Mouse (Mus musculus): ENCODE measurements around the gene Lpgat1.

Lpgat1 gene

DNA sequence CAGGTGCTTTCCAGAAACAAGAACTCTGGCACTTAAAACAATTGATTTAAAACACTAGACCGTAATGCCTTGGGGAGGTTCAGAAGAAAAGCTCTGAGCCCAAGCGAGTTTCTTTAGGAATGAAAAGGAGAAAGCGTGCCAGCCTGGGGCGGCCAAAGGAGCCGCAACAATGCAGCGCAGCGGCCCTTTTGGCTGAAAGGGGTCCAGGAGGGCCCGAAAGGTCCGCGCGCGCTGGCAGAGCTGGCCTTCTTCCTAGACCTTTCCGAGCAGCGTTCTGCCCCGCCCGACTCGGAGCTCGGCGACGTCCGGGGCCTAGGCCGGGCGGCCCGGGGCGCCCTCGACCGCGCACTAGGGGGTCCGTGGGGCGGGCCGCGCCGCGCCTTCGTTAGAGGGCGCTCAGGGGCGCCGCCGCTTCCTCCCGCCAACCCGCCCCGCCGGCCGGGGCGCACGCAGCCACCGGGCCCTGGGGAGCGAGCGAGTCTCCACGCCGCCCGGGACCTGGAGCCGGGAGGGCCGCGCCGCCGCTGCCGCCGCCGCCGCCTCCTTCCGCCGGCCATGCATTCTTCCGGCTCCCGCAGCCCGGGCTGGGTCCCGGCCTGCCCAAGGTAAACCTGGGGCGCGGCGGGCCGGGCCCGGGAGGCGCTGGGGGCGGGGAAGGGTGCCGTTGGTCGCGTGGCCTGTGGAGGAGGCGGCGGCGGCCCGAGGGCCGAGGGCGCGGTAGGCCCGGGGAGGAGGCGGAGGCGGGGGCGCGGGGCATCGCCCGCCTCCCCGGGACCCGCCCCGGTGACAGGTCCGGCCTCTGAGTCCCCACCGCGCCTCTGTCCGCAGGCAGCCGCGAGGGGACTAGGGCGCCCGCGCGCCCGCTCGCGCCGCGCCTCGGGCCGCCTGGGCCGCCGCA is at the start of gene Lpgat1:
TSS of gene Lpgat1 (plus strand) at position 234 of the 898 bp plus-strand sequence.
- in situ Hi-C loops (cut with MboI, MseI) = no loop called here

- in situ Hi-C loops (cut with MboI, MseI) = no loop called here
Measured at GRCm38 (mm10) chr1:191668030-191668429, 49.6 kb upstream of the Lpgat1 start.

DNA sequence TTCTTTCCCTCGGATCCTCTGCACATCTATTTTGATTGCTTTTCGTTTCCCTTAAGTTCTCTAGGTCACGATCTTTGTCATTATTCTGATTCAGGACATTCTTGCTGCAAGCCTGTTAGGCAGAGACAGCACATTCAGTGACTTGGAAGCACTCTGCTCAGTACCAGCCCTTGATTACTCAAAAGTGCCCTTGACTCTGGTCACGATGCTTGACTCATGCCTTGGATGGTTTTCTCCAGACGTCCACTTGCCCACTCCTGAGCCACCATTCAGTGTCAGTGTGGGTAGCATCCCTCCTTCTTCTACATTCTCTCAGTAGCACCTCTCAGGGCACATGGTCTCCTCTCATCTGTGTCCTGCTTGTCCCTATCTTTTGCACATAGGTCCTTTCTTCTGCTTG is 43.6 kb upstream of the Lpgat1 start:
- in situ Hi-C loops (cut with MboI, MseI) = no loop called here

DNA sequence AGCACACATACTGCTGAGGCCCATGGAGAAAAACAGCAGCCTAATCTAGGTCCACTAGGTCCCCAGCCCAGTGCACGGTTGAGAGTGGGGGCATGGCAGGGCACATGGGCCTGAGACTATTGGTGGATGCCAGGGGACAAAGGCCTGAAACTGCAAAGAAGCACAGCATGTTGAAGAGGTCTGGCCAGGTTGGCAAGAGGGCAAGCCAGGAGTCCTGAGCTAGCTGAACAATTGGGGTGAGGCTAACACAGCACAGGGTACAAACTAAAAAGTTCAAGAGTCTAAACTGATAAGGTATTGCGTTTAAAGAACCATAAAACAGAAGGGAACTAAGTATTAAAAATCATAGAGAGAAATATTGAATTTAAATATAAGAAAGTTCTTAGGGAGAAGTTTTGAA is 36.0 kb upstream of the Lpgat1 start:
- in situ Hi-C loops (cut with MboI, MseI) = loop anchor here (25.0 kb wide), 1 partner anchor 1019 kb away; no protein-coding TSS in a partner anchor

DNA sequence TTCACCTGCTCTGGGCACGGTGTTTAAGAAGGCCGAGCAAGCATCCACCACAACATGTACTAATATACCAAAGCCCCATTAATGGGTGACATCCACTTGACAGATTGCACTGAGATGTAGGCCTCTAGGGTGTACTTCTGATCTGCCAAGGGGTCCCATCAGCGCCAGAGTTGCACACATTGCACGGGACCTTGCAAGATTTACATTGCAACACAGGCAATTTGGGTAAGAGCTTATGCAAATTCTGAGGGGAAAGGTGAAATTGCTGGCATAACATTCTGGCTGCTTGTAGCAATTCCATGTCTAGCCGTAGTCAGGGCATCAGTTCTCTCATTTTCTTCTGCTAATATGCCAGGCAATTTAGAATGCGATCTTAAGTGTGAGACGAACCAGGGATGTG is 30.1 kb upstream of the Lpgat1 start:
- in situ Hi-C loops (cut with MboI, MseI) = loop anchor here (25.0 kb wide), 1 partner anchor 1025 kb away; no protein-coding TSS in a partner anchor

GRCm38 (mm10) chr1:191693231-191693630 is 24.4 kb upstream of the Lpgat1 start:
- in situ Hi-C loops (cut with MboI, MseI) = loop anchor here (25.0 kb wide), 1 partner anchor 1031 kb away; no protein-coding TSS in a partner anchor

DNA sequence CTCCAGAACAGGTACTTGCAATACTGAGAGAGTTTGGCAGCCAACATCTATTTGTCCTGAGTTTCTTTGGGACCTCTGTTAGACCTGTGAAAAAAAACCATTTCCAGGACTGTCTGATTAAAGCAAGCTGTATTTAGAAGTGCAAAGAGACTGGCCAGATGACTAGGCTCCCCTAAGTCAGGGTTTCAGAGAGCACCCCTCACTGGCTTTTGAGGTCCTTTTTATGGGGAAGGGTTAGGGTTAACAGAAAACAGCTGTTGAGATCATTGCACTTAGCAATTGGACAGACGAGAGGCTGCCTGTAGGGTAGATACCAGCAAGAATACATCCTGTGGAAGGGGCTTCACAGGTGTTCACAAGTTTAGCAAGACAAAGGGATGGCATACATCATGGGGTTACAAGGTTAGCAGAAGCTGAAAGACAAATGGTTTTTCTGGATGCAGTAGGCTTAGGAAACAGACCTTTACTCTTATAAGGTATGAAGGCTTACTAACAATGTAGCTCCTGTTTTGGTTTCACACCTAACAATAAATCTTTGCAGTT is 19.3 kb upstream of the Lpgat1 start:
- in situ Hi-C loops (cut with MboI, MseI) = loop anchor here (25.0 kb wide), 1 partner anchor 1036 kb away; no protein-coding TSS in a partner anchor

- in situ Hi-C loops (cut with MboI, MseI) = no loop called here
Measured at GRCm38 (mm10) chr1:191704535-191704934, 13.1 kb upstream of the Lpgat1 start.

- in situ Hi-C loops (cut with MboI, MseI) = no loop called here
Measured at GRCm38 (mm10) chr1:191706541-191707078, 11.0 kb upstream of the Lpgat1 start.

DNA sequence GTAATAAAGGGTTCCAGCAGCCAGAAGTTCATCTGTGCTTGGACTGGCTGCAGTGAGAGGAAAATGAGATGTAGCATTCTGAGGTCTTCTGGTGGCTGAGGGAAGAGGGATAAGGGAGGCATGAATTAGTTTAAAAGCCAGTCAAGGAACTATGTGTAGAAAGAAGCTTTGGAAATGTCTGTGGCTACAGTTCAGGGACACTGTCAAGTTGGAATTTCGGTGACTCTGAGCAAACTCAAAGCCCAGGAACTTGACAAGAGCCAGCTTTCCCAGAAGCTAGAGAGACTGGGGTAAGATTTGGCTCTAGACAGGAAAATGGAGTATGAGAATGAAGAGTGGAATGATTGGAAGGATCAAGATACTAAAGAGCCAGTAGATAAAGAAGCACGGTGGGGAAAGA is 7.8 kb upstream of the Lpgat1 start:
- in situ Hi-C loops (cut with MboI, MseI) = no loop called here

- in situ Hi-C loops (cut with MboI, MseI) = no loop called here
Measured at GRCm38 (mm10) chr1:191712224-191712838, 5.3 kb upstream of the Lpgat1 start.

- in situ Hi-C loops (cut with MboI, MseI) = no loop called here
Measured at GRCm38 (mm10) chr1:191713813-191714212, 3.8 kb upstream of the Lpgat1 start.

- in situ Hi-C loops (cut with MboI, MseI) = no loop called here
Measured at GRCm38 (mm10) chr1:191715150-191715549, 2.5 kb upstream of the Lpgat1 start.

GRCm38 (mm10) chr1:191717141-191717540 is 493 bp upstream of the Lpgat1 start:
- in situ Hi-C loops (cut with MboI, MseI) = no loop called here

DNA sequence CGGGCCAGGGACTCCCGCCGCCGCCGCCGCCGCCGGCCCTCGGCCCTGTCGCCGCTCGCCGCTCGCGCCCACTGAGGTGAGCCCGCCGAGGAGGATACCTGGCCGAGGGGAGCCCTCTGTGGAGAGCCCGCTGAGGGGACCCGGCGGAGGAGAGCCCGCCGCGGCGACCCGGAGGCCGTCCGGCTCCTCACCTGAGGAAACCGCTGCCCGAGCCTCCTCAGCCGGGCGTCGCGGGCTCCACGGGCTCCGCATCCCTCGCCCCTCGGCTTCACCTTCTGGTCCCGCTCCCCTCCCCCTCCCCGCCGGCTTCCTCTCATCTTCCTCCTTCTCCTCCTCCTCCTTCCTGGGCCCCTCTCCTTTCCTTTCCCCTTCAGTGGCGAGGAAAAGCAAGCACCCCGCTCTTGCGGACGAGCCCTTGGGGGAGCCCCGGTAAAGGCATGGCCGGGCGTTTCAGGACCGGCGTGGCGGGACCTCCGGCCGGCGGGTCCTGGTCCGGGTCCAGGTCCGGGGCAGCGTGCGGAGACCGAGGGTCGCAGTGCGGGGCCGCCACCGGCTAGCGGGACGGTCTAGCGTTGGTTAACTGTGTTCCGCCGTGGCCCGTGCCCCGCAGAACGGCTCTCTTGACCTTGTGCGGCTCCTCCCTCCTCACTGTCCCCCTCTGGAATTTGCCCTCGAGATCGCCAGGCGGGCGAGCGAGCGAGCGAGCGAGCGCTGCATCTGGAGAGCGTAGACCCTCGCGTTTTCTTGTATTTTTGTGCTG is 1.1 kb downstream of the Lpgat1 start:
- in situ Hi-C loops (cut with MboI, MseI) = no loop called here

GRCm38 (mm10) chr1:191719326-191719725 is 1.7 kb downstream of the Lpgat1 start:
- in situ Hi-C loops (cut with MboI, MseI) = no loop called here

GRCm38 (mm10) chr1:191720419-191720818 is 2.8 kb downstream of the Lpgat1 start:
- in situ Hi-C loops (cut with MboI, MseI) = no loop called here

DNA sequence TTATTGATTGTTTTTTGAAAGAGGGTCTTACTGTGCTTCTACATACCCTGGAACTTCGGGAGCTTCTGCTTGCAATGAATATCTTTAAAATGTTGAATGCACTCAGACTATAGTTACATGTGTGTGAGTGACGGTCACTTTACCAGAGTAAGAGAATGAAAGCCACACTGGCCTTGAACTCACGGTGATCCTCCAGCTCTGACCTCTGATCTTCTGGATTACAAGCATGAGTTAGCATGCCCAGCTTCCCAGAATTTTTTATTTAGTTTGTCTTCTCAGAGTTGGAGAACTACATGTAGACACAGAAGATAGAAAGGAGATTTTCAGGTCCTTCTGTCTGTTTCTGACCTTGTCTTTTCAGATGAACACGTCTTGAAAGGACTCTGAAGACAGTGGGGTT is 5.1 kb downstream of the Lpgat1 start:
- in situ Hi-C loops (cut with MboI, MseI) = no loop called here

DNA sequence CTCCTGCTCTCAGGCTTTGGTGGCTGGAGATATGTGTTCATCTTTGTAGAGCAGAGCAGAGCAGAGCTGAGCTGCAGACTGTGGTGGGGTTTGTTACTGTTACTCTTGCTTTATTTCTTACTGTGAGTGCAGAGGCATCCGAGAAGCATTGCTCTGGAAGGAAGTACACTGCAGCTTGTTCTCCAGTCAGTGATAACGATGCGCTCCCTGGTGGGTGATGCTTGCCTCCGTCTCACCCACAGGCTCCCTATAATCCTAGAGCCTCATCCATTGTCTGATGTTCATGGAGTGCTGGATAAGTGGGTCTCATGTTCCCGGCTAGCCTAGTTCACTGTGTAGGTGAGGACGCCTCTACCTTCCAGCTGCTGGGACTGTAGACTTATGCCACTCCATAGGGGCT is 6.0 kb downstream of the Lpgat1 start:
- in situ Hi-C loops (cut with MboI, MseI) = no loop called here

DNA sequence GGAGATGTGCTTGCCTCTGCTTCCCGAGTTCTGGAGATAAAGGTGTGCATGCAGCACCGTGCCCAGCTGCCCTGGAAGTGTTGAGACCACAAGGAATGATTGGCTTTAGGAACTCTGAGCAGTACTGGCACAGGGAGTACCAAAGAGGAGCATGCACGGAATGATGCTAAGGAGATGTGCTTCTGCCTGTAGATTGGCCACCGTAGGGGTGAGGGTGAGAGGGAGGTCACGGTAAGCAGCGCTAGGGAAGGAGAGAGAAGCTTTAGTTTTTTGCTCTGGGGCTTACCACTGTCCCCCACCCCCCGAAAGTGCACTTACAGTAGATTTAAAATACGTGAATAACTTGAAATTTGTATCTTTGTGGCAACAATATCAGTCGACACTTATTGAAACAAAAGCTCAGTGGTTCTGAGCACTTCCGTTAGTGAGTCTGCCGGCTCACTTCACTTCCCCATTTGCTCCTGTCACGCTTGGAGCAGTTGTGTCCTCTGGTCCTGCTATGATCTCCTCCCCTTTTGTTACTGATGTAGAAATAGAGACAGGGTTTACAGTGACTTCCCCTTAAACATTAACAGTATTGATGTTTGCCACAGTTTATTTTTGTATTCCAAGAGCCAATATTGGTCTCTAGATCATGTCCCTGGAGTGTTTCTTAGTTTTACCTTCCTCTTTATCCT is 6.9 kb downstream of the Lpgat1 start:
- in situ Hi-C loops (cut with MboI, MseI) = no loop called here

DNA sequence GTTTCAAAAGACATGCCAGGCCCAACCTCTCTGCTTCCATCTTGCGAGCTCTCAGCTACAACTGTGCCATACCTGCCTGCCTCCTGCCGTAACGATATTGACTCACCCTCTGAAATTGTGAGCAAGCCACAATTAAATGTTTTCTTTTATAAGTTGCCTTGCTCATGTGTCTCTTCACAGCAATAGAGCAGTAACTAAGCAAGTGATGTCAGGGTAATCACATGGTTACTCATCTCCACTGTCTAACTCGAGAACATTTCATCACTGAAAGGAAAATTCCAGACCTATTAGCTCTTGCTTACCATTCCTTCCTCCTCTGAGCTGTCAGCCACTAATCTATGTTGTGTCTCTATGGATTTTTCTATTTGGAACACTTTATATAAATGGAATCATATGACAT is 15.0 kb downstream of the Lpgat1 start:
- in situ Hi-C loops (cut with MboI, MseI) = no loop called here
